Mouse (Mus musculus) embryonic stem cell, embryonic (primary cell): ENCODE measurements around the gene Dlg1.

Experiments
- CTCF ChIA-PET, 4 experiments: fragments of 300-600 bp in 2 of 4; fragments of 350-600 bp in 2 of 4; sonication (Branson Sonifier 250); formaldehyde crosslinking; loops; one replicate each; lab custom pipeline; 2022; ENCODE audit warnings: inconsistent platforms in 2 of 4; lab: Charles Lee
- POLR2A ChIA-PET, 4 experiments: fragments of 300-600 bp in 2 of 4; fragments of 350-600 bp in 2 of 4; sonication (Branson Sonifier 250); formaldehyde crosslinking; loops; one replicate each; lab custom pipeline; 2022; ENCODE audit warnings: antibody characterized with exemption in 4 of 4, inconsistent platforms in 1 of 4; lab: Charles Lee

Dlg1 gene

DNA sequence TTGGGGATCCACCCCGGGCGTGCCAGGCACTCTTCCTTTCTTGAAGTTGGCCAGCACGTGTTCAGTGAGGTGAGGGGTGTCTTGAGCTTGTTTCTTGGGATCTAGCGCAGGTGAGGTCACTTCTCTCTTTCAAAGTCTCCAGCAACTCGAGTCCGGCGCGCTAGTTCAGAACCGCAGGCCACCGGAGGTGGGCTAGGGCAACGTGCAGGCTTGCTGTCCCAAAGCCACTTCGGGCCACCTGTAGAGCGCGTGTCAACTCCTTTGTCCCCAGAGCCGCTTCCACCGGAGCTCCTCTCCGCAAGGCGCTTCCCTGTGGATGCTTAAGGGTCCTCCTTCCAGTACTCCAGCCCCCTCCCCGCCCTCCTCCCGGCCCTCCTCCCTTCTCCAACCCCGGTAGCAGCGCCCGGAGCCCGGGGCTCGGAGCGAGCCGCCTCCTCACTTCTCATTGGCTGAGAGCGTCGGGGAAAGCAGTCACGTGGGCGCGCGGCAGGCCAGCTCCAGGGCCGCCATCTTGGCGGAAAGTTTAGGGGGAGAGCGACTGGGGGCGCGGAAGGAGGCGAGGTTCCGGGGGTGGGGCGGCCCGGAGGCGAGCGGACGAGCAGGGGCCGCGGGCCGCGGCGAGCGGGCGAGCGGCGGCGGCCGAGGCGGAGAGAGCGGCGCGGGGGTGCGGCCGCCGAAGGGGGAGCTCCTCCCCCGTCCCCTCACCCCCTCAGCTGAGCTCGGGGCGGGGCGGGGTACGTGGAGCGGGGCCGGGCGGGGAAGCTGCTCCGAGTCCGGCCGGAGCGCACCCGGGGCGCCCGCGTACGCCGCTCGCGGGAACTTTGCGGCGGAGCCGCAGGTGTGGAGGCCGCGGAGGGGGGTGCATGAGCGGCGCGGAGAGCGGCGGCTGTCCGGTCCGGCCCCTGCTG, at the start of gene Dlg1:
Gene Dlg1, plus strand, starts transcription at position 65 of the 908 bp plus-strand sequence.
- POLR2A ChIA-PET = interaction anchor here (0.5 to 4.3 kb wide), 55 partner anchors 8 to 1592 kb away, joined by 3 to 27 read pairs (median 4); partner anchors contain the start of gene Senp5 (in 1 of the 4)
- CTCF ChIA-PET = interaction anchor here (0.6 to 1.7 kb wide), 17 partner anchors 8 to 358 kb away, joined by 3 to 12 read pairs (median 4); no protein-coding TSS in a partner anchor

- POLR2A ChIA-PET = interaction anchor here in 1 of 4 experiments (1.1 kb wide), 1 partner anchor 9 kb away, joined by 3 read pairs; no protein-coding TSS in a partner anchor
- CTCF ChIA-PET = no interaction called here
Observed at GRCm38 (mm10) chr16:31616382-31616781, 46.9 kb upstream of the Dlg1 start.

DNA sequence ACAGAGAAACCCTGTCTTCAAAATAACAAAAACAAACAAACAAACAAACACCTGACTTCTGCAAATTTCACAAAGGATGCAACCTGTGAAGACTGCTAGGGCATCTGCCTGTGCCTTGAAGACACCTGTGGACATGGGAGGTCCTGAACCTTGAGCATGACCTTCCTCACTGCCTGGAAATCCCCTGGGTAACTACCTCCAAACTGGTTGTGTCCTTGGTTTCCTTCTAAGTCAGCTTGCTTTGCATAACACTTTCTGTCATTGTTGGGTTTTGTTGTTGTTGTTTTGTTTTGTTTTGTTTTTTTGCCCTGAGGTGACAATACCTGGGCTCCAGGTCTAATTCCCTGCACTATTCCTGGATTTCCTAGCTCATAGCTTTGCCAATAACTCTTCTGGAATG, 46.1 kb upstream of the Dlg1 start:
- POLR2A ChIA-PET = interaction anchor here in 3 of 4 experiments (0.6 to 2.1 kb wide), 7 partner anchors 12 to 224 kb away, joined by 3 to 6 read pairs (median 4); no protein-coding TSS in a partner anchor
- CTCF ChIA-PET = interaction anchor here in 1 of 4 experiments (0.6 kb wide), 1 partner anchor 69 kb away, joined by 5 read pairs; no protein-coding TSS in a partner anchor

DNA sequence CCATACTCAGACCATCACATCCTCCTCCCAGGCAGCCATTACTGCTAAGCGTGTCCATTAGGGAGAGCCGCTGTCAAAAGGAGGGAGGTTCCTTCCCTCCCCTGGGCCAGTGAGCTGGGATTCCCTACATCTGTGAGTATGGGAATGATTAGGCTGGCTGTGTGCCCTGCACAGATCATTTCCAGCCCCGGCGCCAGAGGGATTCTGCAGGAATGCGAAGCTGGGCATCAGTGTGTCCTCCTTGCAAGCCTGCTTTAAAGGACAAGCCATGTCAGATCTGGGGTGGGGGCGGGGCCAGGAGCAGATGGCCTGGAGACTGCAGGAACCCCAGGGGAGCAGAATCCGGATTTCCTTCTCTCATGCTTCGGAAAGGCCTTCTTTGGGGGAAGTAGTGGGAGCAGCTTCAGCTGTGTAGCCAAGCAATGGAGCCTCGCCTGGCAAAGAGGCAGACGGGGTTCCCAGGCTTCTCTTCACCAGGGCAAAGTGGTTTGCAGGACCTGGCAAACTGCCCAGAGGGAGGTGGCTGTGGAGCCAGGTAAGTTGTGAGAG, 45.3 kb upstream of the Dlg1 start:
- ChIA-PET CTCF (interaction anchor here in 1 of 4 experiments (0.7 kb wide), 1 partner anchor 193 kb away, joined by 3 read pairs; no protein-coding TSS in a partner anchor), POLR2A (interaction anchor here in 3 of 4 experiments (0.5 to 2.1 kb wide), 5 partner anchors 11 to 452 kb away, joined by 3 to 6 read pairs (median 4); no protein-coding TSS in a partner anchor)

- ChIA-PET CTCF (interaction anchor here in 1 of 4 experiments (0.7 kb wide), 1 partner anchor 194 kb away, joined by 3 read pairs; no protein-coding TSS in a partner anchor), POLR2A (interaction anchor here in 1 of 4 experiments (2.1 kb wide), 1 partner anchor 12 kb away, joined by 6 read pairs; no protein-coding TSS in a partner anchor)
Observed at GRCm38 (mm10) chr16:31618671-31619070, 44.6 kb upstream of the Dlg1 start.

DNA sequence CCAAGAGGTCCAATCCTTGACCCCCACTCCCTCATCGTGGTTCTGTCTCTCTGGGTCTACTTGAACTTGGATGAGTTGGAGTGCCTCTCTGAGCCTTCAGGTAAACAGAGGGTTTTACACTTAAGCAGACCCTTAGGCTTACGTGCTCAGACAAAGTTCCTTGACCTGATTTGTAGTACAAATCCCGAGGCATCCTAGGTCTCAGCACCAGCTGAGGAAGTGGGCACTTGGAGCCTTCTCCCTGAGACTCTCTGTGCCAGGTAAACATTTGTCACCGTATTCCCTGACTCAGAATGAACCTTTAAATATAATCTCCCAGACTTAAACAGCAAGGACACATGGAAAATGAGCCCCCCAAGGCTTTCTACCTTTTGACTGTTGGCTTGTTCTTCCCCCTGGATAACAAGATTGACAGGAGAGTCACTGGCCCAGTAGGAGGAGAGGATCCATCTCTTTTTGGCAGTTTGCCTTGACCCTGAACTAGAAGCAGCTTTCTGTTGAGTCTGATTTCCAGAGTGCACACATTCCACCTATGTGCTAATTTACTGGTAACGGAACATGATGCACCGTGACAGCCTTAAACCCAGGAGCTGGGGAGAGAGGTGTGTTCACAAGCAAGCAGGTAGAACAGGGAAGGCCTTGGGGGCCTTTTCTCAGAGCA, 43.4 kb upstream of the Dlg1 start:
- CTCF ChIA-PET = interaction anchor here in 1 of 4 experiments (0.6 kb wide), 2 partner anchors 132 to 159 kb away, joined by 3 read pairs; no protein-coding TSS in a partner anchor

GRCm38 (mm10) chr16:31622356-31622755, 40.9 kb upstream of the Dlg1 start:
- ChIA-PET POLR2A (interaction anchor here in 1 of 4 experiments (1.0 kb wide), 1 partner anchor 32 kb away, joined by 3 read pairs; no protein-coding TSS in a partner anchor), CTCF (no interaction called here)

More for the DNA sequence above, 43.4 kb upstream of the Dlg1 start:
- POLR2A ChIA-PET = no interaction called here

- ChIA-PET CTCF (no interaction called here), POLR2A (interaction anchor here in 1 of 4 experiments (0.7 kb wide), 1 partner anchor 269 kb away, joined by 7 read pairs; no protein-coding TSS in a partner anchor)
Observed at GRCm38 (mm10) chr16:31623136-31623535, 40.1 kb upstream of the Dlg1 start.

GRCm38 (mm10) chr16:31624749-31625148, 38.5 kb upstream of the Dlg1 start:
- POLR2A ChIA-PET = no interaction called here
- CTCF ChIA-PET = no interaction called here

- POLR2A ChIA-PET = interaction anchor here in 1 of 4 experiments (1.1 kb wide), 1 partner anchor 10 kb away, joined by 3 read pairs; no protein-coding TSS in a partner anchor
- CTCF ChIA-PET = no interaction called here
Observed at GRCm38 (mm10) chr16:31626331-31626730, 36.9 kb upstream of the Dlg1 start.

GRCm38 (mm10) chr16:31630381-31630780, 32.9 kb upstream of the Dlg1 start:
- ChIA-PET POLR2A (interaction anchor here in 1 of 4 experiments (1.0 to 1.2 kb wide), 3 partner anchors 9 to 18 kb away, joined by 3 to 6 read pairs (median 5); no protein-coding TSS in a partner anchor), CTCF (interaction anchor here in 1 of 4 experiments (1.2 kb wide), 1 partner anchor 11 kb away, joined by 3 read pairs; no protein-coding TSS in a partner anchor)

- CTCF ChIA-PET = no interaction called here
- POLR2A ChIA-PET = interaction anchor here in 3 of 4 experiments (0.6 to 1.3 kb wide), 9 partner anchors 9 to 372 kb away, joined by 3 to 6 read pairs (median 4); partner anchors contain the start of genes Dlg1 (in 1 of the 3) and Senp5 (in 1 of the 3)
Observed at GRCm38 (mm10) chr16:31631046-31631445, 32.2 kb upstream of the Dlg1 start.

DNA sequence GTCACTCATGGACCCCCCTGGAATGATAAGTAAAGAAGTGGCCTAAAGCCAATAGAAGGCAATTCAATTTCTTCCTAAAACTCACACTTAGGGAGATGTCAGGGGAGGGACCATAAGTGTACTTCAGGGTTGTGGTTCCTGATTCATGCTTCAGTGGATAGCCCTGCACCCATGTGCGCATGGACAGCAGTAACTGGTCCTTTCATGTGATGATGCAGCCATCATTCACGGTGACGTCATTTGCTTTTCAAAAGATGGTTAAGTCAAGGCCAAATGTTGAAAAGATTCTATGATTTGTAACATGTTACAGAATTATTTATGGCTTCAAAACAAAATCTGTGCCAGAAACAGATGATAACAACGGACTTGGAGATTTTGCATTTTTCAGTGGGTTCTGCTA, 28.9 kb upstream of the Dlg1 start:
- POLR2A ChIA-PET = no interaction called here
- CTCF ChIA-PET = no interaction called here

DNA sequence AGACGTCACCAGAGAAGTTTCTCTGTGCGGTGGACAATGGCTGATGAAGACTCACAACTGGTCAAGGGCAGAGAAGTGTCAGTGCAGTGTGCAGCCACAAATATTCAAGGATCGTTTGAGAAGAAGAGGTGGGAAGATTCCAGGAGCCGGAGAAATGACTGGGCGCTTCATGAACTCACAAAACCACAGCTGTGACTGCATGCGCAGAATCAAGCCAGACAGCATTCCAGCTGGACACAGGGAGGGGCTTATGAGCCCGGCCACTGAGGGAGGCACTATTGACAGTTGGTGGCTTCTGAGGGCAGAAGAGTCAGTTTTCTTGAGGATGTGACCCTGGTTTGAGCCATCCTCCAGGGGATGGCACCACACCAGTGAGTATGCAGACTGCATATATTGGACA, 24.9 kb upstream of the Dlg1 start:
- ChIA-PET CTCF (no interaction called here), POLR2A (interaction anchor here in 1 of 4 experiments (0.6 to 1.7 kb wide), 2 partner anchors 41 to 236 kb away, joined by 3 to 5 read pairs; no protein-coding TSS in a partner anchor)

GRCm38 (mm10) chr16:31639946-31640345, 23.3 kb upstream of the Dlg1 start:
- ChIA-PET CTCF (interaction anchor here in 1 of 4 experiments (0.6 kb wide), 1 partner anchor 51 kb away, joined by 5 read pairs; no protein-coding TSS in a partner anchor), POLR2A (interaction anchor here in 1 of 4 experiments (1.2 kb wide), 1 partner anchor 9 kb away, joined by 3 read pairs; no protein-coding TSS in a partner anchor)

DNA sequence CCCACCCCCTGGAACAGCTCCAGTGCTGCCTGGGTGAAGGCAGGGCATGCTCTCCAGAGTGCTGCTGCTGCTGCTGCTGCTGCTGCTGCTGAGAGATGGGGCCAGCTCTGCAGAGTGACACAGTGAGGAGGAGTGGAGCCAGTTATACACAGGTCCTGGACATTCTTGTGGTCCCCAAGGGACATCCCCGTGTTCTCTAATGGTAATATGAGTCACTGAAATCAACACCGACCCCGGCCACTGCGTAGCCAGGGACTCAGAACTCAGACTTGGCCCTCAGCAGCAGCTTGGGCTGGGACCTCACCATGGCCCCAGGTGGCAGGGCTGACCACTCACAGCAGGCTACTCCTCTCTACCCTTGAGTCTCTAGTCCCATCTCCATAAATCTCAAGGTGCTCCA, 21.5 kb upstream of the Dlg1 start:
- ChIA-PET CTCF (interaction anchor here in 2 of 4 experiments (0.6 to 0.7 kb wide), 3 partner anchors 9 to 123 kb away, joined by 3 to 4 read pairs (median 3); no protein-coding TSS in a partner anchor), POLR2A (interaction anchor here in 2 of 4 experiments (0.6 to 1.2 kb wide), 2 partner anchors 135 to 1718 kb away, joined by 3 to 4 read pairs; no protein-coding TSS in a partner anchor)

GRCm38 (mm10) chr16:31647221-31647620, 16.0 kb upstream of the Dlg1 start:
- CTCF ChIA-PET = interaction anchor here in 3 of 4 experiments (0.6 to 0.7 kb wide), 3 partner anchors 37 to 162 kb away, joined by 3 to 4 read pairs (median 3); no protein-coding TSS in a partner anchor

More at GRCm38 (mm10) chr16:31647221-31647620, 16.0 kb upstream of the Dlg1 start:
- POLR2A ChIA-PET = interaction anchor here in 3 of 4 experiments (0.6 to 2.2 kb wide), 7 partner anchors 12 to 234 kb away, joined by 3 to 10 read pairs (median 5); partner anchors contain the start of gene Dlg1 (in 3 of the 3)
